Mouse (Mus musculus) fibroblast of lung, adult 2 months (primary cell): Measurements from ENCODE around the gene Fgf4.

Source experiments
- DNase-seq: peaks from one replicate; pipeline ENCODE4 v3.0.0-alpha.2; 2011; ENCODE audit warnings: low read depth

Gene Fgf4

GRCm38 (mm10) chr7:144847067-144847466 is at the start of gene Fgf4:
Fgf4 (plus strand) TSS chr7:144847367.
- no peak for DNase-seq

DNA sequence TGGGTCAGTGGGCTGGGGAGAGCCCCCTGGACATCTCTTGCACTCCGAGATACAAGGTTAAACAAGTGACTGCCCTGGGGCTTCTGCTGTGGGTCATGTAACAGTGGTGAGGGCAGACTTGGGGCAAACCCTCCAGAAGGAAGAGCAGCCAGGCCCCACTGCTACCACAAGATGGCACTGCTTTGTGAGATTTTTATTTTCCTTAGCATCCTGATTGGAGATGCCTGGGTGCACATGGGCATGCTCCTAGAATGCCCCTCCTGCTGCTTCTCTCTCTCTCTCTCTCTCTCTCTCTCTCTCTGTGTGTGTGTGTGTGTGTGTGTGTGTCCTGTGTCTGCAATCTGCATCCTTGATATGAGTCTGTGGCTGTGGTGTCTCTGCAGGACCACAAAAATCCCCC is 48.7 kb upstream of the Fgf4 start:
- DNase-seq: peak; percentile 25

DNA sequence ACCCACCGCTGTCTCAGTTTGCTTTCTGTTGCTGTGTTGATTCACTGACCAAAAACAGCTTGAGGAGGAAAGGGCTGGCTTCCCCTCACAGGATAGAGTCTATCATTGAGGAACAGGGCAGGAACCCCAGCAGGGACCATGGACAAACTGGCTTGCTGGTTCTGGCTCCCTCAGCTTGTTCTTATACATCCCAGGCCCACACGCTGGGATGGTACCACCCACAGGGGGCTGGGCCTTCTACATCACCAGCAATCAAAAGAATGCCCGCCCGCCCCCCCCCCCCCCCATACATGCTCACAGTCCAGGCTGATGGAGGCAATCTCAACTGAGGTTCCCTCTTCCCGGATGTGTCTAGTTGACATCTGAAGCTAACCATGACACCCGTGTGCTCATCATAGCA is 40.1 kb upstream of the Fgf4 start:
- no peak for DNase-seq

DNA sequence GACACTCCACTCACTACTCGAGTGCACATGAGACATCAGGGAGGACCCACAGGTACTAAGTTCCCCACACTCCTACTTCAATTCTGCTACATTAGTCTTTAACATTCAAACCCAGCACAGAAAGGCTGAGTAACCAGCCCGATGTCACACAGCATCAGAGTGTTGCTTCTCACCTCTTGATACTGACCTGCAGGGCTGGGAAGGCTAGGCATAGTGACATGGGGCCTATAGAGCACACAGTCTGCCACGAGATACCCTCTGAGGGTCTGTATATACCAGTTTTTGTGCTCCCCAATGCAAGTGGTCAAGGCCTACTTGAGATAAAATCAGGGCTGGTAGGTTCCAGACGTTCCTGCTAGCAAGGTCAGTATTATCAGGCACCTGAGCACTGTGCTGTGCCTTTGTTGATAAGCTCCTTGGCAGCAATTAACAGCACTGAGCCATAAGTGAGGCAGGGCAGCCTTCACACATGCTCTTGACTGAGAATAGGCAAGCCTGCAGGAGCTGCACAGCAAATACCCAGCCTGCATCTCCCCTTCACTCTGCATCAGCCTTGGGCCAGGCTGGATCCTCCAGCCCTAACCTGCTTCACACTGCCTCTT is 39.1 kb upstream of the Fgf4 start:
- DNase-seq: no peak

- no peak for DNase-seq
Measured at GRCm38 (mm10) chr7:144811521-144811920, 35.6 kb upstream of the Fgf4 start.

DNA sequence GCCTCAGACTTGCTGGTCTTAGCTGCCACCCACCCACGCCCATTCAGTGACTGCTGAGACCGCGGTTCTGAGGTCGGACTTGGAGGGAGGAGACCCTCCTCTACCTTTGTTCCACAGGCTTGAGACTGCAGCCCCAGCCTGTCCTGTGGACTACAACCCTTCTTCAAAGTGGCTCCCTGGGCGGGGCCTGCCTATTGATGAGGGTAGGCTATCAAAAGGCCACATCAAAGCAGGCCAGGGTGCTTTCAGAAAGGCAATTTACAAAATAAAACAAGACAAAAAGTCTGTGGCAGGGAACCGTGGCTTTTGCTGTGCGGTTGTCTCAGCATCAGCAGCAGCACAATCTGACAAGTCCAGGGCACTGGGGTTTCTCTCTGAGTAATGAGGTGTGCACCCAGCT is 25.3 kb upstream of the Fgf4 start:
- no peak for DNase-seq

DNA sequence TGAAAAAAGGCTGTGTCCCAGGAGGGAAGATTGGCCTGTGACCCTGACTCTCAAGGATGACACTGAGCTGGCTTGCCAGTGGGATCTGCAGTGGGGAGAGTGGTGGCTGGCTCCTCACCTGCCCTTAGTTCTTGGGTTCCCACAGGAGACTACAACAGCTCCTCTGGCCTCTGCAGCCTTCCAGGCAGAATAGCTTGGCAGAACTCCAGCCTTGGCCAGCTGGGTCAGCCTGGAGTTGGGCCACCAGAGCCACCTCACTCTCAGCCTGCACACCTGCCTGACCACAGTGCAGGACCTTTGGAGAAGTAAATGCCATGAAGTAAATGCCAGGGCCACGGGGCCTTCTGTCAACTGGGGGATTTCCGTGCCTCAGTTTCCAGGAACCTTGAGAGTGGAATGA is 23.2 kb upstream of the Fgf4 start:
- no peak for DNase-seq

DNA sequence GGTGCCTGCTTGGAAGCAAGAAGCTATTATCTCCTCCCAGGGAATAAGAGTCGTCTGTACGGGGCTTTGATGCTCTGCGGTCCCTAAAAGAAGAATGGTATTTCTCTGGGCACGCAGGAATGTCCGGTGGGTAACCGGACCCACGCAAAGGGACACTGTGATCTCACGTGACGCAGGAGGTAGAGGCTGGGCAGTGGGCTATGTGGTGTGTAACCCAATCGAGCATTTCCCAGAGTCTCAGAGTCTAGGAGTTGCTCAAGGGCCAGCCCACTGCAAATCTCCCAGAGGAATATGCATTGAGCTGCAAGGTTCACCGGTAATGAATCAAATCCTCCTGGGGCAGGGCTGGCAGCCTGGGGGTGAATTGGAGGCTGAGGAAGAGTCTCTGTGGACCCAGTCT is 18.8 kb upstream of the Fgf4 start:
- no peak for DNase-seq

- no peak for DNase-seq
Measured at GRCm38 (mm10) chr7:144837891-144838488, 9.2 kb upstream of the Fgf4 start, which contains the start of gene Fgf3. Fgf3 (plus strand) TSS chr7:144838083.

- no peak for DNase-seq
Measured at GRCm38 (mm10) chr7:144838522-144839503, 8.4 kb upstream of the Fgf4 start.

GRCm38 (mm10) chr7:144846158-144846557 is 1.0 kb upstream of the Fgf4 start:
- no peak for DNase-seq

DNA sequence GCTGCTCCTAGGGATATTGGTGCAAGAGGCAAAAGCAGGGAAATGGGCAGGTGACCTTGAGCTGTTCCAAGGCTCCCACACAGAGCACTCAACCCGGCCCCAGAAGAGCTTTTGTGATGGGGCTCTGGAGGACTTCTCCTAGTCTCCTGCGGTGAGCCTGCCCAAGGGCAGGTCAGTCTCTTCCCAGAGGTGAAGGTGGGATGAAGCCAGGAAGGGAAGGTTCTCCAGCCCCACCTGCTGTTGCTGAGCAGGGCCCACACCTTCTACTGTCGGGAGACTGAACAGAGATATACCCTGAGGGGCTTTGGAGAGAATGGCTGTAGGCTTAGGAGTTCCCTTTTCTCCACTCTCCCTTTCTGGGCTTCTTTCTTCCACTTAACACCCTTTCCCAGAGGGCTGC is 4.2 kb downstream of the Fgf4 start:
- DNase-seq: no peak

- DNase-seq: no peak
Measured at GRCm38 (mm10) chr7:144854966-144855365, 7.8 kb downstream of the Fgf4 start.

- DNase-seq: no peak
Measured at GRCm38 (mm10) chr7:144857158-144857557, 10.0 kb downstream of the Fgf4 start.

- no peak for DNase-seq
Measured at GRCm38 (mm10) chr7:144857826-144858342, 10.7 kb downstream of the Fgf4 start.

DNA sequence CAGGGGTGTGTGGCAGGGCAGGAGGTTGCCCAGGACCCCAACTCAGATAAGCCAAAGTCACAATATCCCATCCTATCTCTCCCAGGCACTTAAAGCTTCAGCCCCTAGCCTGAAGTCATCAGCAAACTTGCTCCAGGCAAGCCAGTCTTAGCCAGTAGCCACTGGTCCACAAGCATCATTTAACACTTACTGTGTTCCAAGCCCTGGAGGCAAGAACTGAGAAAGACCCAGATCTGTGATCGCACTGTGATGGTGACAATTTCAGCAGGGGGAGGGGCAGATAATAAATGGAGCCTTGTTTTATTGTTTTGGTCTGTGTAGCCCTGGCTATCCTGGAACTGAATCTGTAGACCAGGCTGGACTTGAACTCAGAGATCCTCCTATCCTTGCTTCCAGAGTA is 11.5 kb downstream of the Fgf4 start:
- DNase-seq: no peak

GRCm38 (mm10) chr7:144861056-144861768 is 14.0 kb downstream of the Fgf4 start:
- no peak for DNase-seq

DNA sequence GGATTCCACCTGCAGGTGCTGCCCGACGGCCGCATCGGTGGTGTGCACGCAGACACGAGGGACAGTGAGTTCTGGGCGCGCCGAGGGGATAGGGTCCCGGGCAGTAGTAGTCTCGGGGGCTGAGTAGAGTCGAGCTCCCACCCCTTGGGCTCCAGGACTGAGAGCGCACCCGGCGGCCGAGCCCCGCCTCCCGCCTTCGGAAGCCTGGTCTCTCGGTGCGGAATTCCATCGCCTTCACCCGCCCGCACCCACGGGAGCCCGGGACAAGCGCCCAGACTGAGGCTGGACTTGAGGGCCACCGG is 14.6 kb downstream of the Fgf4 start:
- DNase-seq: no peak

- DNase-seq: no peak
Measured at GRCm38 (mm10) chr7:144862126-144862525, 15.0 kb downstream of the Fgf4 start.

- DNase-seq: no peak
Measured at GRCm38 (mm10) chr7:144862712-144863111, 15.5 kb downstream of the Fgf4 start.

- DNase-seq: no peak
Measured at GRCm38 (mm10) chr7:144863196-144863595, 16.0 kb downstream of the Fgf4 start.

- DNase-seq: no peak
Measured at GRCm38 (mm10) chr7:144864160-144864670, 17.0 kb downstream of the Fgf4 start.
